Comparison of ENCODE assay signal across 15 mouse cellular contexts in genomic region chr13:43930081-43930981, GRCm38 (mm10).
A peak's percentile ranks its signal among the peaks of the same experiment; 100 is the strongest.
DNase-seq lines count a peak whose midpoint lies in the region; ATAC-seq lines count a peak whose summit lies in the region.
"Had no signal": no experiment of that assay in that cellular context is flagged by ENCODE, and none has a peak within 500 bp of the region (broad histone marks: within the 10 kb centered on the region; RNA-seq: fewer than 3 reads in every experiment).

No protein-coding gene starts in this region.

- peak; percentile 44 for DNase-seq in neural tube, embryonic 11.5 days (ENCODE audit: low spot score)
- DNase-seq in neural tube, embryonic 10.5 days (ENCODE audit: extremely low spot score, low spot score), result no peak
- DNase-seq in forelimb bud, embryonic 11.5 days (ENCODE audit: low read depth, low spot score), result peak; percentile 89
- peak; percentile 46 for DNase-seq in mesoderm, embryonic 11.5 days (ENCODE audit: low read depth, low spot score)
- DNase-seq in layer of hippocampus, adult 18-20 months (ENCODE audit: low spot score in 2 of 2), result no peak
- DNase-seq in urinary bladder, postnatal 14 days (ENCODE audit: low spot score), result no peak
- DNase-seq in liver, result no peak
- DNase-seq: cerebellum, postnatal 10 days; gastrocnemius, postnatal 25 days; heart, postnatal 10 days; kidney, adult 9 months; liver, embryonic 13.5 days; thymus, postnatal 25 days had no signal

- H3K4me3 ChIP-seq in neural tube, embryonic 11.5 days (ENCODE audit: low read depth, low read length), result no peak overlapping the region
- H3K4me3 ChIP-seq: liver, embryonic 13.5 days had no signal

- peak; percentile 65 for ATAC-seq in neural tube, embryonic 11.5 days (ENCODE audit: insufficient read depth, low FRiP score, low TSS enrichment)
- ATAC-seq: Patski had no signal

- 51% methylated on average over 19 of the region's 19 CpGs for WGBS in neural tube, embryonic 11.5 days

- no peak overlapping the region for H3K4me2 ChIP-seq in neural tube, embryonic 11.5 days (ENCODE audit: low read depth)
- H3K4me2 ChIP-seq: liver, embryonic 13.5 days had no signal

- H3K9me3 ChIP-seq in neural tube, embryonic 11.5 days (ENCODE audit: control insufficient read depth, low read length), result peaks cover 4% of the 10 kb centered on the region; the same call in 1 of the 2 replicates
- H3K9me3 ChIP-seq: liver, embryonic 13.5 days had no signal

- no peak overlapping the region for H3K9ac ChIP-seq in neural tube, embryonic 11.5 days (ENCODE audit: low read length)
- H3K9ac ChIP-seq: liver, embryonic 13.5 days had no signal

- H3K4me1 ChIP-seq in neural tube, embryonic 11.5 days (ENCODE audit: control insufficient read depth, insufficient read depth, low read length), result peaks cover 19% of the 10 kb centered on the region
- H3K4me1 ChIP-seq: liver, embryonic 13.5 days had no signal

- H3K27me3 ChIP-seq in neural tube, embryonic 11.5 days (ENCODE audit: control insufficient read depth, insufficient read depth, low read length), result no peaks in the 10 kb centered on the region
- H3K27me3 ChIP-seq: liver, embryonic 13.5 days; Patski had no signal

- 0 out of 2 replicates have a peak overlapping the region, but pooled peaks have one; percentile 2 for H3K27ac ChIP-seq in neural tube, embryonic 11.5 days (ENCODE audit: low read depth, low read length)
- H3K27ac ChIP-seq: liver, embryonic 13.5 days; macrophage had no signal

- H3K36me3 ChIP-seq in neural tube, embryonic 11.5 days (ENCODE audit: control insufficient read depth, insufficient read depth, low read length), result no peaks in the 10 kb centered on the region
- H3K36me3 ChIP-seq: liver, embryonic 13.5 days had no signal

Comparison
In these comparisons a context has a peak if more than half of its experiments do, and no peak if none do; other contexts are left out.
1. DNase-seq: peak in neural tube, embryonic 11.5 days (single experiment), forelimb bud, embryonic 11.5 days (single experiment) and mesoderm, embryonic 11.5 days (single experiment); none in neural tube, embryonic 10.5 days (single experiment), layer of hippocampus, adult 18-20 months (0 of 2), urinary bladder, postnatal 14 days (single experiment) and liver (single experiment).